Mouse (Mus musculus) effector memory CD4-positive, alpha-beta T cell, adult 5 months (primary cell): ENCODE results near the gene Zdhhc24. TPM values are rescaled to one million over a fixed set of nuclear protein-coding genes. Genes with fewer than 3 reads are reported as not detected.

ENCODE experiments used
- polyA plus RNA-seq: library from polyadenylated mRNA; unstranded; fragments of 100-300 nt; shearing (Covaris generic); gene quantifications from one replicate; pipeline ENCODE4 v1.2.1, GENCODE M21; 2017

Zdhhc24 gene
- 3.8 TPM for polyA plus RNA-seq

DNA sequence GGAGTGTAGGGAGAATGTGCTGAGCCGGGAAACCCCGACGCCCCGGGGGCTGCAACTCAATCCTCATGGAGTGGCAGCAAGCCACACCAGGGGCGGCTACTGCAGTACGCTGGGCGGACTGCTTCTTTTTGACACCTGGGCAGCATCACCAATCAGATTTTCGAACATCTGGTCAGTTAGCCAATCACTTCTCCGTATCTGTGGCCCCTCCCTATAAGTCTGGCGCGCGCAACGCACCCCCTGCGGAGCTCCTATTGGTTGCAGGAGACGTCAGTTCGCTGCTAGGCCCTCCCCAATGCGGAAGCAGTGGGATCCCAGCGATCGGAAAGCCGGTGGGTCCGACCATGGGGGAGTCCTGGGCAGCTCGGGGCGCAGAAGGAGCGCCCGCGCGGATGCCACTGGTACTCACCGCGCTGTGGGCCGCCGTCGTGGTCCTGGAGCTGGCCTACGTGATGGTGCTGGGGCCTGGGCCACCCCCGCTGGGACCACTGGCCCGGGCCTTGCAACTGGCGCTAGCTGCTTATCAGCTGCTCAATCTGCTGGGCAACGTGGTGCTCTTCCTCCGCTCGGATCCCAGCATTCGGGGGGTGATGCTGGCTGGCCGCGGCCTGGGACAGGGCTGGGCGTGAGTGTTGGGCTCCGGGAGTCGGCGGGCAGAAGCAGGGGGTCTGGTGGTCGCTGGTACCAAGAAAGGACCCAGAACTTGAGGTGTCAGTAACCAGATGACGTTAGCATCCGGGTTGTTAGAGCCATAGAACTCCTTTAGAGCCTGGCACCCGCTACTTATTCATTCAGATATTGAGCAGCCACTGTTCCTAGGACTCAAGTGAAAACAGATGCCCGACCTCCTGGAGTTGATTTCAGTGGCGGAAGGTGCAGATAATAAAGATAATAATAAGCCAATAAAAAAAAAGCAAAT, at the start of gene Zdhhc24:
Gene Zdhhc24 (plus strand): TSS at position 264 of the 919 bp plus-strand sequence.

DNA sequence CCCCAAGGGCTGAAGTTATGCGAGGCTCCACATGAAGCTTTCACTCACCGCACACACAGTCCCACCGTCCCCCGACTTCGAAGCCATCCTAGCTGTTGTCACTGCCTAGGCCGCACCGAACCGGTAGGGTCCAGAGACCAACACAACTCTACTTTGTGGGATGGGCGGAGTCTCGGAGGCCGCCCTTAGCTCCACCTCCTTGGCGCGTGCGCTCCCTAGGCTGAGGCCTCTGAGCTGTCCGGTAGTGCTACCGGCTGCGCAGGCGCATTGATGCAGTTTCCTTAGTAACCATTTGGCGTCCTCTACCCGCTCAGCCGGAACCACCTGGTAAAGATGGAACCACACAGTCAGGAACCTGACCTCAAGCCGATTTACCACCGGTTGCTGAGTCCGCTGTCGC, 39.3 kb upstream of the Zdhhc24 start, which contains the start of the genes Ccs and Ccdc87:
Gene Ccs (minus strand): TSS at position 184 of the 400 bp plus-strand sequence.
Gene Ccdc87 (plus strand): TSS at position 218 of the 400 bp plus-strand sequence.

DNA sequence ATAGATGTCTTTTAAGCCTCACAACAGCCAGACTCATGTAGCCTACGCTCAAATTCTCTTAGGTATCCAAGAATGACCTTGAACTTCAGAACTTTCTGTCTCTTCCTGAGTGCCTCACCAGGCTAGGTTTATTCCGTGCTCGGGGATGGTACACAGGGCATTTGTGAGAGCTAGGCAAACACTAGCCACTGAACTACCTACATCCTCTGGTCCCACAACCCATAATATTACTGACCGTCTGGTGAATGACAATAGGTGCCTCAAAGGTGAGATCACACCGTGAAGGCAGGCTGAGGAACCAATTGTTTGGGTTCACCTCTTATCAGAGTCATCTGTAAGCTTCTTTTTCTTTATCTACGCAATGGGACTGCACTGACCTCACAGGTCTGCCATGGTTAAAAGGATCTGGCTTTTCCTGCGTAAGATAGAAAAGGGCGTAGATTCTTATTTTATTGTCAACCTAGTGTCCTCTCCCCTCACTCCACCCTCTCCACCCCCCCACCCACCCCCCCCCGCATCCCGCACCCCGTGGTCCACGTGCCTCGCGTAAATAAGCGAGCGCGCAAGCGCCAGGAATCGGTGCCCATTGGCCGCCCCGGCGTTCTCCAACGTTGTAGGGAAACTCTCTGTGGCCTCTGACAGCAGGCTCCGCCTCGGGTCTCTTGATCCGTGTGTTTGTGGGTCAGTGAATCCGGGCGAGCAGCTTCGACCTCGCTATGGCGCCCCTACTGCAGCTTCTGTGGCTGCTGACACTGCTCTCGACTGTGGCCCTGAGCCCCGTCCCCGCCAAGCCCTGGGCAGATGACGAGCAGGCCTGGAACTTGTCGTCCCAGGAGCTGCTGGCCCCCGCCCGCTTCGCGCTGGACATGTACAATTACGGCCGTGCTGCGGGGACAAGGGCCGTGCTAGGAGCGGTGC, 23.7 kb upstream of the Zdhhc24 start, which contains the start of gene Ctsf:
Gene Ctsf (plus strand): TSS at position 579 of the 918 bp plus-strand sequence.

DNA sequence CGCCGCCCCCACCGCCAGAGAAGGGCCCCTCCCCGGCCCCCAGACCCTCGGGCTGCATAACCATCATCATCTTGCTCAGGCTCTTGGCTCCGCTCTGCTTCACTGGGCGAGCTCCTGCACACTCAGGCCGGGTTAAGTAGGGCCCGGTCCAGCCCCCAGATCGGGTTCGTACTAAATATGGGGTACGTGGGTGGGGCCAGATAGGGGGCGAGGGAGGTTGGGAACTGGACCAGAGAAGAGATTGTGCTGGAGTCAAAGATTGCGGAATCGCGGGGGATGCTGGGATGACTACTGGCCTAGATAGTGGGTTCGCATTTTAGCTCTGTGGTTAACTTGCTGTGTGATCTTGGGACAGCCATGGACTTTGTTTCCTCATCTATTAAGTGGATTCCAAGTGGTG, 683 bp upstream of the Zdhhc24 start, which contains the start of gene Actn3:
Gene Actn3 (minus strand): TSS at position 125 of the 400 bp plus-strand sequence.

DNA sequence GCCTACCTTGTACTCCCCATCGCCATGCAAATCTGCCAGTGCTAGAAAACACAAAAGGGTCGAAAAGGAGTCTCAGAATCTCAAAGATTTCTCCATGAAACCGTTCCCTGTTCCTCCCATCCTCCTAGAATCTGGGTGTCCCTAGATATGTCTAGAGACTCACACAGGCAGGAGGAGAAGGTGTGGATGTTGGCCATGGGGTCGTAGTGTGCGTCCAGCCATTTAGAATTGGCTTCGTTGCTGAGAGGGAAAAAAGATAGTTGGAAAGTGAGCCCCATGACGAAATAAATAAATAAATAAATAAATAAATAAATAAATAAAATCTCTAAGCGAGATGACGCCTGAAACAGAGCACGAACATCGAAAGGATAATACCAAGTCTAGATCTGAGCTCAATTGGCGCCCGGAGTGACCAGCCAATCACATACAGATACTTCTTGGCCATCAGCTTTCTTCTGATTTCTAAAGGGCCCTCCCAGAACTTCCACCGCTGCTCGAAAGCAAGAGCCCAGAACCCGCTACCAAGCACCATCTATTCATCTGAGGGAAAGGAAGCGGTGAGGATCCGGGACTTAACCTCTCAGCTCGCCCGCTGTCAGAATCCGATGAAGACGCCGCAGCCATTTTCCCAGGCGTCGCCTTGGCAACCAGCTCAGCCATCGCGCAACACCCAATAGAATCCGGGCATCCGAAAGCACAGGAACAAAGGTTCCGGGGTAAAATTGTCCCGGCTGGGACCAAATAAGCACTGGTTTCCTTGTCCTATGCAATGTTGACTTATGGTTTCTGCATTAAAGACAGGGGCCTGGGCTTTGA, 27.7 kb downstream of the Zdhhc24 start, which contains the start of gene Bbs1:
Gene Bbs1 (minus strand): TSS at position 650 of the 816 bp plus-strand sequence.

DNA sequence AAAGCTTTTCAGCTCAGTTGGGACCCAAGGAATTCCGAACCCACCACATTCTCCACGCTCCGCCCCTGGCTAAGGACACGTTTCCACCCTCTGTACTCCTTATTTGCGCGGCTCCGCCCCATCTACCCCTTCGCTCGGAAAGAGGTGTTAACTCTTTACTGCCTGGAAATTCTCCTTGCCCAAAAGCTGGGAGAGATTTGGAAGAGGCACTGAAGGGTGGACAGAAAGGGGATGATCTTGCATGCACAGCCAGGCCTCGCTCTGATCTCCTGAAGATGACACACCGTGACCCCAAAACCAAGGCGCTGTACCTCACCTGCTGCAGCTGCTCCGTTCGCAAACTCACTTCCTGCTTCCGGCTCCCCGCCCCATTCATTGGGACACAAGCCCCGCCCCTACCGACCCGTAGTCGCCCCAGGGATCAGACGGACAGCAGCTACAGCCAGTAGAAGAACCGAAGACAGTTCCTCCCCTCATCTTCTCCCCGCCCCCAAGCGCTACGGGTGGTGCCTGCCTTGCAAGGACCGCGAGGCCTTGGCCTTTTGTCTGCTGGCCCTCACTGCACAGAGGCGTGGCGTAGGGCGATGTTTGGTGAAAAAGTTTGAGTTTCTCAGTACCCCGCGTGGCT, 49.5 kb downstream of the Zdhhc24 start, which contains the start of gene Dpp3:
Gene Dpp3 (minus strand): TSS at position 384 of the 628 bp plus-strand sequence.

Other genes with a start within 250 kb of the Zdhhc24 start
- gene Gm960, start 180.0 kb upstream of the Zdhhc24 start, polyA plus RNA-seq = 0.17 TPM
- 0.34 TPM for gene Sptbn2, start 167.5 kb upstream of the Zdhhc24 start, polyA plus RNA-seq
- gene Rbm4b, start 122.2 kb upstream of the Zdhhc24 start, polyA plus RNA-seq = 58.9 TPM
- 44.4 TPM for gene Rbm4, start 84.8 kb upstream of the Zdhhc24 start, polyA plus RNA-seq
- 19.3 TPM for gene Gm21992, start 67.1 kb upstream of the Zdhhc24 start, polyA plus RNA-seq
- 78.0 TPM for gene Rbm14, start 67.0 kb upstream of the Zdhhc24 start, polyA plus RNA-seq
- gene Ccs, start 39.3 kb upstream of the Zdhhc24 start, polyA plus RNA-seq = 30.5 TPM
- 0.11 TPM for gene Ccdc87, start 39.3 kb upstream of the Zdhhc24 start, polyA plus RNA-seq
- 8.5 TPM for gene Ctsf, start 23.5 kb upstream of the Zdhhc24 start, polyA plus RNA-seq
- not detected for gene Actn3, start 759 bp upstream of the Zdhhc24 start, polyA plus RNA-seq
- 0.37 TPM for gene Bbs1, start 28.0 kb downstream of the Zdhhc24 start, polyA plus RNA-seq
- 59.5 TPM for gene Dpp3, start 49.6 kb downstream of the Zdhhc24 start, polyA plus RNA-seq
- 1.1 TPM for gene Peli3, start 64.5 kb downstream of the Zdhhc24 start, polyA plus RNA-seq
- 37.5 TPM for gene Mrpl11, start 83.5 kb downstream of the Zdhhc24 start, polyA plus RNA-seq
- not detected for gene Npas4, start 111.6 kb downstream of the Zdhhc24 start, polyA plus RNA-seq
- gene Slc29a2, start 145.2 kb downstream of the Zdhhc24 start, polyA plus RNA-seq = 2.2 TPM
- 3.6 TPM for gene B4gat1, start 160.2 kb downstream of the Zdhhc24 start, polyA plus RNA-seq
- 2.4 TPM for gene AC124502.3, start 160.2 kb downstream of the Zdhhc24 start, polyA plus RNA-seq
- 84.9 TPM for gene Brms1, start 162.7 kb downstream of the Zdhhc24 start, polyA plus RNA-seq
- 0.35 TPM for gene Rin1, start 171.8 kb downstream of the Zdhhc24 start, polyA plus RNA-seq
- not detected for gene Cd248, start 189.4 kb downstream of the Zdhhc24 start, polyA plus RNA-seq
- gene Tmem151a, start 206.9 kb downstream of the Zdhhc24 start, polyA plus RNA-seq = 0.57 TPM
- 28.5 TPM for gene Yif1a, start 209.9 kb downstream of the Zdhhc24 start, polyA plus RNA-seq
- gene Cnih2, start 219.9 kb downstream of the Zdhhc24 start, polyA plus RNA-seq = 0.87 TPM
- gene Rab1b, start 228.4 kb downstream of the Zdhhc24 start, polyA plus RNA-seq = 151 TPM
- 2.6 TPM for gene Klc2, start 239.9 kb downstream of the Zdhhc24 start, polyA plus RNA-seq